Mouse (Mus musculus) intestine, postnatal 0 days (tissue): ENCODE results near the gene Rhox11. TPM values are rescaled to one million over a fixed set of nuclear protein-coding genes. Genes with fewer than 3 reads are reported as not detected.

Experiments
- ATAC-seq: fragments of 200-750 bp; cut with Nextera tagmentation; 2 replicates; pipeline ENCODE4 v1.8.0; 2017; ENCODE audit warnings: mild to moderate bottlenecking, moderate TSS enrichment, moderate library complexity
- H3K27ac ChIP-seq: fragments of 300-500 bp; sonication (generic); 2 replicates; pipeline ENCODE4 v1.5.1; 2014; ENCODE audit warnings: mild to moderate bottlenecking, low read depth, low read length, moderate library complexity
- H3K27me3 ChIP-seq: fragments of 300-500 bp; sonication (generic); replicated peaks from 2 replicates; pipeline ENCODE4 v1.6.1; 2014; ENCODE audit warnings: low read length, mixed read lengths; ENCODE audit not compliant: control insufficient read depth, insufficient read depth
- H3K36me3 ChIP-seq: fragments of 300-500 bp; sonication (generic); 2 replicates; pipeline ENCODE4 v1.6.1; 2014; ENCODE audit warnings: mild to moderate bottlenecking, moderate library complexity; ENCODE audit not compliant: control insufficient read depth, insufficient read depth
- H3K4me1 ChIP-seq: fragments of 300-500 bp; sonication (generic); replicated peaks from 2 replicates; pipeline ENCODE4 v1.6.1; 2014; ENCODE audit warnings: antibody characterized with exemption, low read length, mixed read lengths; ENCODE audit not compliant: control insufficient read depth, insufficient read depth
- H3K4me2 ChIP-seq: fragments of 300-500 bp; sonication (generic); replicated peaks from 2 replicates; pipeline ENCODE4 v1.6.1; 2014; ENCODE audit warnings: low read depth, mild to moderate bottlenecking, moderate library complexity
- H3K4me3 ChIP-seq: fragments of 300-500 bp; sonication (generic); 2 replicates; pipeline ENCODE4 v1.5.1; 2014; ENCODE audit warnings: low read depth, low read length
- H3K9ac ChIP-seq: fragments of 300-500 bp; sonication (generic); 2 replicates; pipeline ENCODE4 v1.6.1; 2014; ENCODE audit warnings: mild to moderate bottlenecking, low read depth, low read length
- H3K9me3 ChIP-seq: fragments of 300-500 bp; sonication (generic); 2 replicates; pipeline ENCODE4 v1.6.1; 2016; ENCODE audit warnings: mixed run types; ENCODE audit not compliant: control insufficient read depth
- CTCF ChIP-seq: sonication (generic); IDR thresholded peaks from 2 replicates; pipeline ENCODE4 v1.5.1; 2016; ENCODE audit warnings: low read depth, mild to moderate bottlenecking, control low read depth, antibody characterized with exemption, moderate library complexity
- WGBS: fragments of 180-500 bp; shearing (Covaris S2); extraction: QIAGEN DNeasy Blood & Tissue Kit; methylation state at CpG from one replicate; pipeline ENCODE4 v1.1.7; 2014; 5-methylcytosine and 5-hydroxymethylcytosine counted together
- polyA plus RNA-seq: library from polyadenylated mRNA; unstranded; fragments of >200 nt; fragmentation: Nextera tagmentation; extraction: Ambion mirVana; gene quantifications from 2 replicates; pipeline ENCODE4 v1.2.1, GENCODE M21; 2015

Rhox11 gene
- polyA plus RNA-seq, 1 experiment from 2014 or later = not detected

- H3K4me3 ChIP-seq = no peak overlapping the region
- no peaks in the 10 kb centered on the region for H3K36me3 ChIP-seq
- H3K27me3 ChIP-seq = no peaks in the 10 kb centered on the region
- no peak overlapping the region for H3K4me2 ChIP-seq
- H3K4me1 ChIP-seq = no peaks in the 10 kb centered on the region
- TF ChIP-seq CTCF = no peak
- no peak overlapping the region for H3K9ac ChIP-seq
- H3K27ac ChIP-seq = no peak overlapping the region
- no peak for ATAC-seq
- 93% methylated on average over 5 of the region's 5 CpGs for WGBS
- H3K9me3 ChIP-seq = no peaks in the 10 kb centered on the region
These were observed 45.3 kb downstream of the Rhox11 start for GRCm38 (mm10) chrX:38039666-38040065.

GRCm38 (mm10) chrX:38033841-38034240 lies 51.1 kb downstream of the Rhox11 start:
- Histone ChIP-seq H3K27me3 (no peaks in the 10 kb centered on the region), H3K9me3 (no peaks in the 10 kb centered on the region), H3K27ac (no peak overlapping the region), H3K9ac (no peak overlapping the region), H3K4me2 (no peak overlapping the region), H3K36me3 (no peaks in the 10 kb centered on the region), H3K4me1 (no peaks in the 10 kb centered on the region), H3K4me3 (no peak overlapping the region)
- no peak for TF ChIP-seq CTCF
- ATAC-seq = no peak
- 59% methylated on average over 2 of the region's 2 CpGs for WGBS

Other genes starting within 250 kb of the Rhox11 start
- not detected in 2 replicates for gene Rhox8, start 206.2 kb downstream of the Rhox11 start, polyA plus RNA-seq
- gene Rhox7b, start 187.9 kb downstream of the Rhox11 start, polyA plus RNA-seq = not detected in 2 replicates
- gene Rhox9, start 183.4 kb downstream of the Rhox11 start, polyA plus RNA-seq = not detected in 2 replicates
- gene Btg1-ps1, start 66.3 kb downstream of the Rhox11 start, polyA plus RNA-seq = not detected in 2 replicates
- gene Btg1-ps2, start 42.0 kb downstream of the Rhox11 start, polyA plus RNA-seq = not detected in 2 replicates
- gene Rhox10, start 18.7 kb downstream of the Rhox11 start, polyA plus RNA-seq = not detected in 2 replicates
- gene Rhox12, start 25.8 kb upstream of the Rhox11 start, polyA plus RNA-seq = not detected in 2 replicates
- gene Rhox13, start 36.1 kb upstream of the Rhox11 start, polyA plus RNA-seq = not detected in 2 replicates
- gene Zbtb33, start 104.7 kb upstream of the Rhox11 start, polyA plus RNA-seq = 2.7 and 2.8 TPM in 2 replicates
- 7.6 and 8.7 TPM in 2 replicates for gene Tmem255a, start 167.3 kb upstream of the Rhox11 start, polyA plus RNA-seq
- gene Atp1b4, start 231.0 kb upstream of the Rhox11 start, polyA plus RNA-seq = not detected in 2 replicates